Mouse (Mus musculus) left cerebral cortex, adult 2 months (tissue): ENCODE results near the gene Abcc5. TPM values are rescaled to one million over a fixed set of nuclear protein-coding genes. Genes with fewer than 3 reads are reported as not detected.
"Not testable (repeated sequence)": the region's sequence is repeated elsewhere in the genome, so short reads cannot be mapped to it uniquely, and the experiment has no call there.

Experiments
- DNase-seq, 2 experiments: peaks; one replicate each; pipeline ENCODE4 v3.0.0; 2021 to 2022; ENCODE audit warnings: low spot score in 2 of 2, mixed read lengths in 1 of 2; ENCODE audit errors: extremely low spot score in 1 of 2
- H3K27ac ChIP-seq: fragments of 200-600 bp; 2 replicates; pipeline ENCODE4 v1.8.1; 2022
- H3K4me3 ChIP-seq: fragments of 200-600 bp; 2 replicates; pipeline ENCODE4 v1.8.1; 2022
- CTCF ChIP-seq: fragments of 200-600 bp; IDR thresholded peaks from 2 replicates; pipeline ENCODE4 v1.8.1; 2022; ENCODE audit warnings: antibody characterized with exemption, mild to moderate bottlenecking, moderate library complexity
- intact Hi-C: fragments of 180-260 bp; cut with DNase I; formaldehyde crosslinking; loops from one replicate; pipeline ENCODE4 v1.15.1; 2025
- total RNA-seq, 2 experiments: library from RNA; stranded (reverse); gene quantifications; 2 replicates each; pipeline ENCODE4 v1.2.3; 2021

Gene Abcc5
- total RNA-seq, 2 experiments from 2014 or later = 251 to 270 TPM

GRCm38 (mm10) chr16:20445871-20446270 lies 19.7 kb upstream of the Abcc5 start:
- intact Hi-C loops = no loop called here
- no peak for DNase-seq
- Histone ChIP-seq H3K27ac (no peak overlapping the region), H3K4me3 (no peak overlapping the region)
- no peak for TF ChIP-seq CTCF

GRCm38 (mm10) chr16:20444831-20445388 lies 18.7 kb upstream of the Abcc5 start:
- DNase-seq = no peak
- intact Hi-C loops = no loop called here
- Histone ChIP-seq H3K27ac (no peak overlapping the region), H3K4me3 (no peak overlapping the region)
- TF ChIP-seq CTCF = no peak

GRCm38 (mm10) chr16:20442871-20443270 lies 16.7 kb upstream of the Abcc5 start:
- Histone ChIP-seq H3K27ac (no peak overlapping the region), H3K4me3 (no peak overlapping the region)
- intact Hi-C loops = no loop called here
- no peak for DNase-seq
- no peak for TF ChIP-seq CTCF

- DNase-seq = no peak
- intact Hi-C loops = no loop called here
- Histone ChIP-seq H3K4me3 (no peak overlapping the region), H3K27ac (no peak overlapping the region)
- TF ChIP-seq CTCF = no peak
Observed at GRCm38 (mm10) chr16:20438673-20439415, 12.7 kb upstream of the Abcc5 start.

- DNase-seq, intact Hi-C loops, H3K27ac ChIP-seq, H3K4me3 ChIP-seq: not testable (repeated sequence)
Observed at GRCm38 (mm10) chr16:20438046-20438445, 11.9 kb upstream of the Abcc5 start.

GRCm38 (mm10) chr16:20436281-20436680 lies 10.1 kb upstream of the Abcc5 start:
- no peak for DNase-seq
- H3K4me3 ChIP-seq = no peak overlapping the region
- intact Hi-C loops = no loop called here
- no peak for TF ChIP-seq CTCF
- H3K27ac ChIP-seq = no peak overlapping the region

- intact Hi-C loops = no loop called here
- no peak overlapping the region for H3K27ac ChIP-seq
- DNase-seq = no peak
- no peak overlapping the region for H3K4me3 ChIP-seq
- no peak for TF ChIP-seq CTCF
Observed at GRCm38 (mm10) chr16:20429328-20429727, 3.1 kb upstream of the Abcc5 start.

- no peak for TF ChIP-seq CTCF
- intact Hi-C loops = no loop called here
- no peak overlapping the region for H3K27ac ChIP-seq
Observed at GRCm38 (mm10) chr16:20427566-20427965, 1.4 kb upstream of the Abcc5 start.

GRCm38 (mm10) chr16:20424719-20425650 lies 1.2 kb downstream of the Abcc5 start:
- no peak for TF ChIP-seq CTCF
- Histone ChIP-seq H3K27ac (peak overlapping the region; percentile 99), H3K4me3 (peak overlapping the region; percentile 85)
- DNase-seq = no peak
- intact Hi-C loops = no loop called here

More at GRCm38 (mm10) chr16:20427566-20427965, 1.4 kb upstream of the Abcc5 start:
- H3K4me3 ChIP-seq = no peak overlapping the region
- no peak for DNase-seq

GRCm38 (mm10) chr16:20424226-20424663 lies 1.9 kb downstream of the Abcc5 start:
- no peak for DNase-seq
- no peak for TF ChIP-seq CTCF
- no peak overlapping the region for H3K27ac ChIP-seq
- peak overlapping the region; percentile 85 for H3K4me3 ChIP-seq
- intact Hi-C loops = no loop called here

- Histone ChIP-seq H3K4me3 (no peak overlapping the region), H3K27ac (no peak overlapping the region)
- intact Hi-C loops = no loop called here
- DNase-seq = no peak
- TF ChIP-seq CTCF = no peak
Observed at GRCm38 (mm10) chr16:20422938-20423730, 3.1 kb downstream of the Abcc5 start.
